Mouse (Mus musculus): Measurements from ENCODE around the gene Ints6l.

DNA sequence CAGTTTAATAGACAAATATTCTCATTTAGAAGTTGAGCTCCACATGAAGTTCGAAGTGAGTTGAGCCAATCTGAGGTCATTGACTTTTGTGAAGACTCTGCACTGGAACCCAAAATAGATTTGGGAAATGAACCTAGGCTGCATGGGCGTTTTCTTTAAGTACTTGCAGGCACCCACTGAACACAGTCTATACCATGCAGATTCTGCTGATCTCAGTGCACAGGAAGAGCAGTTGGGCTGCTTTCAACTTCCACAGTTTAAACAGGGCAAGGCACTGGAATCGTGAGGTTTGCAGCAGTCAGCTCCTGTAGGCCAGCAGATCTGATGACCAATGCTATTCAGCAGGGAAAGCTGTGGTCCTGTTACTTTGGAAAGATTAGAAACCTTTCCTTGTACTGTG, 38.4 kb upstream of the Ints6l start:
- TF ChIP-seq POLR2AphosphoS5 (IDR thresholded peaks at IDR 0.05; ENCODE audit: insufficient replicate concordance, low read depth, low read length) = no peak
- TF ChIP-seq CTCF (IDR thresholded peaks at IDR 0.05; ENCODE audit: low read depth, low read length) = no peak

Measured in G1E (cell line).